Mouse (Mus musculus): ENCODE measurements around the gene Hp.
A peak's percentile ranks its signal among the peaks of the same experiment; 100 is the strongest.

- peak; percentile 48; the same call in 1 of the 2 replicates for TF ChIP-seq CTCF (IDR thresholded peaks at IDR 0.05; ENCODE audit: insufficient read depth, low read length)
- no peak for TF ChIP-seq POLR2A (IDR thresholded peaks at IDR 0.05; ENCODE audit: borderline replicate concordance, extremely low read depth, low read depth, low read length)
These were observed 27.3 kb downstream of the Hp start for GRCm38 (mm10) chr8:109551663-109552062.

All from lung, adult 2 months (tissue).